Mouse (Mus musculus): ENCODE measurements at regions not wholly inside any gene's neighbourhood (a gene's known extent, or its start where the extent isn't known, plus 50 kb on each side); places are given as distances from the start of the nearest gene placed in this dataset.
"Not testable (repeated sequence)": the region's sequence is repeated elsewhere in the genome, so short reads cannot be mapped to it uniquely, and the experiment has no call there.

GRCm38 (mm10) chr3:21942912-21943311, 133.5 kb upstream of the Tbl1xr1 start:
- DNase-seq = no peak

- no peak for DNase-seq
Measured at GRCm38 (mm10) chr3:21945775-21946174, 130.7 kb upstream of the Tbl1xr1 start.

GRCm38 (mm10) chr3:21947320-21948073, 129.0 kb upstream of the Tbl1xr1 start:
- DNase-seq = no peak

- no peak for DNase-seq
Measured at GRCm38 (mm10) chr3:21948074-21948659, 128.3 kb upstream of the Tbl1xr1 start.

GRCm38 (mm10) chr3:21949459-21949858, 127.0 kb upstream of the Tbl1xr1 start:
- no peak for DNase-seq

- no peak for DNase-seq
Measured at GRCm38 (mm10) chr3:21950571-21950970, 125.9 kb upstream of the Tbl1xr1 start.

- DNase-seq = no peak
Measured at GRCm38 (mm10) chr3:21951446-21952285, 124.8 kb upstream of the Tbl1xr1 start.

GRCm38 (mm10) chr3:21952695-21953415, 123.6 kb upstream of the Tbl1xr1 start:
- peak; percentile 12 to 36 for DNase-seq

GRCm38 (mm10) chr3:21953416-21953810, 123.0 kb upstream of the Tbl1xr1 start:
- no peak for DNase-seq

- no peak for DNase-seq
Measured at GRCm38 (mm10) chr3:21955681-21956080, 120.8 kb upstream of the Tbl1xr1 start.

- not testable (repeated sequence) for DNase-seq
Measured at GRCm38 (mm10) chr3:21957105-21957504, 119.3 kb upstream of the Tbl1xr1 start.

- no peak for DNase-seq
Measured at GRCm38 (mm10) chr3:21958595-21959286, 117.7 kb upstream of the Tbl1xr1 start.

GRCm38 (mm10) chr3:21961091-21961490, 115.4 kb upstream of the Tbl1xr1 start:
- no peak for DNase-seq

GRCm38 (mm10) chr3:21961746-21962145, 114.7 kb upstream of the Tbl1xr1 start:
- DNase-seq = no peak

- no peak for DNase-seq
Measured at GRCm38 (mm10) chr3:21962360-21962782, 114.1 kb upstream of the Tbl1xr1 start.

GRCm38 (mm10) chr3:21962921-21963732, 113.3 kb upstream of the Tbl1xr1 start:
- peak; percentile 60 to 73 for DNase-seq

GRCm38 (mm10) chr3:21963733-21964351, 112.6 kb upstream of the Tbl1xr1 start:
- DNase-seq = no peak

GRCm38 (mm10) chr3:21964438-21964837, 112.0 kb upstream of the Tbl1xr1 start:
- no peak for DNase-seq

GRCm38 (mm10) chr3:21965556-21965955, 110.9 kb upstream of the Tbl1xr1 start:
- DNase-seq = no peak

GRCm38 (mm10) chr3:21971731-21972130, 104.7 kb upstream of the Tbl1xr1 start:
- DNase-seq = no peak

GRCm38 (mm10) chr3:21973153-21973552, 103.3 kb upstream of the Tbl1xr1 start:
- no peak for DNase-seq
